In genomic region chr1:59516026-59516917, GRCm38 (mm10) we compare ENCODE assay signal across 8 mouse cellular contexts. TPM values are rescaled to one million over a fixed set of nuclear protein-coding genes. Genes with fewer than 3 reads are reported as not detected.
DNase-seq lines count a peak whose midpoint lies in the region; ATAC-seq lines count a peak whose summit lies in the region.

TSS of gene Gm973 (plus strand) at chr1:59516264.

- peaks cover 13% of the 10 kb centered on the region for H3K4me1 ChIP-seq in hindbrain, embryonic 16.5 days (ENCODE audit: control insufficient read depth, insufficient read depth, low read depth, low read length)

- peak within 1 kb of the TSS; percentile 64 for H3K9ac ChIP-seq in hindbrain, embryonic 16.5 days (ENCODE audit: low read depth, low read length)

- H3K9me3 ChIP-seq in hindbrain, embryonic 16.5 days (ENCODE audit: control insufficient read depth, low read length): no peaks in the 10 kb centered on the region

- H3K27ac ChIP-seq in hindbrain, embryonic 16.5 days (ENCODE audit: low read depth, low read length): peak within 1 kb of the TSS; percentile 82

- H3K4me2 ChIP-seq in hindbrain, embryonic 16.5 days (ENCODE audit: low read length): peak within 1 kb of the TSS; percentile 65

- H3K4me3 ChIP-seq in hindbrain, embryonic 16.5 days (ENCODE audit: low read length): peak within 1 kb of the TSS; percentile 33

- ATAC-seq in hindbrain, embryonic 16.5 days: peak; percentile 96
- ATAC-seq in megakaryocyte, adult 5-6 weeks (ENCODE audit: poor library complexity, severe bottlenecking): no peak

- WGBS in hindbrain, embryonic 16.5 days: under 1% methylated on average over 25 of the region's 25 CpGs

- H3K27me3 ChIP-seq in hindbrain, embryonic 16.5 days (replicated peaks; ENCODE audit: control insufficient read depth, insufficient read depth, low read length): no peaks in the 10 kb centered on the region; the same call in 1 of the 2 replicates

- no peaks in the 10 kb centered on the region for H3K36me3 ChIP-seq in hindbrain, embryonic 16.5 days (ENCODE audit: control insufficient read depth, insufficient read depth, low read length)

- peak; percentile 64 for DNase-seq in MN1 (ENCODE audit: low spot score)
- peak; percentile 84 for DNase-seq in embryo, embryonic 9.5 days (ENCODE audit: extremely low spot score)
- peak; percentile 68 for DNase-seq in gastrocnemius, postnatal 25 days
- DNase-seq in left cerebral cortex, adult 8-10 months (ENCODE audit: low spot score in 2 of 2): peak; percentile 36 to 74
- DNase-seq in lung, postnatal 4 days: peak; percentile 69 to 89
- DNase-seq in right cerebral cortex, postnatal 36 days (ENCODE audit: low spot score in 2 of 2): peak; percentile 43 to 54

RNA-seq across cellular contexts. Expression of gene Gm973, which starts in this region (rescaled TPM):
- under 1 TPM; 0.21 to 0.23 TPM for total RNA-seq in gastrocnemius, postnatal 25 days (2021)
- 11.3 and 11.5 TPM in 2 replicates for polyA plus RNA-seq in hindbrain, embryonic 16.5 days (2015; fragmentation: Nextera tagmentation; extraction: Ambion mirVana)
- total RNA-seq in left cerebral cortex, adult 8-10 months (2022): 10 to 100 TPM; 12.9 to 22.4 (median 17.3) TPM
- 0.47 and 2.9 TPM in 2 replicates for total RNA-seq in megakaryocyte, adult 5-6 weeks (2015)
- 2.8 and 9.0 TPM in 2 replicates for total RNA-seq in megakaryocyte, adult 5-6 weeks (2017)

Comparison
In these comparisons a context has a peak if more than half of its experiments do, and no peak if none do; other contexts are left out.
1. Peak in DNase-seq in gastrocnemius, postnatal 25 days; RNA of the gene not detected or under 1 TPM.